Mouse (Mus musculus) cerebellum, adult 2 months (tissue): ENCODE results near the gene Fam234b.

Experiments
- CTCF ChIP-seq: fragments of 200-500 bp; IDR thresholded peaks from 2 replicates; pipeline ENCODE4 v1.5.1; 2011; ENCODE audit warnings: low read depth, mild to moderate bottlenecking, control low read depth, low read length, moderate library complexity, borderline replicate concordance; ENCODE audit not compliant: insufficient read depth
- POLR2A ChIP-seq: fragments of 200-500 bp; IDR thresholded peaks from 2 replicates; pipeline ENCODE4 v1.6.1; 2011; ENCODE audit warnings: low read length, control low read depth, borderline replicate concordance; ENCODE audit not compliant: insufficient read depth

- TF ChIP-seq POLR2A (no peak), CTCF (no peak)
Observed at GRCm38 (mm10) chr6:135200122-135200957, 2.6 kb downstream of the Fam234b start.
